Mouse (Mus musculus): ENCODE results near the gene Ccdc185.

Ccdc185 gene

DNA sequence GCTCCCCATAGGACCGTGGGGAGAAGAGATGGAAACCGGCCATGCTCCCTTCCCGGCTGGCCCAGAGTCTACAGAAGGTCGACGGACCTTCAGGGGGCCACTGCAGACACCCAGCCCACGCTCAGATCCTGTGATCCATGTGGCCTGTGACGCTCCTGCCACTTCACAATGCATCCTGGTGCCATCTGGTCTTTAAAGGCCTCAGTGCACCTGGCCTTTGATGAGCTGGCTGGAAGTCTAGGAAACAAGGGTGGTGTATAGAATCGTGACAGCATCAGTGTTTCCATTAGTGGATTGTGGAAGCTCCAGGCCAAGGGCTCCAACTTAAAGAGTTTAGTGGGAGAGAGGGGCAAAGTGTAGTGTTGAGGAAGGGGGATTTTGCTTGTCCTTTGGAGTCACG is at the start of gene Ccdc185:
Ccdc185 (minus strand) TSS at position 101 of the 400 bp plus-strand sequence.
- no peak for DNase-seq (ENCODE audit: low spot score in 2 of 2)

DNA sequence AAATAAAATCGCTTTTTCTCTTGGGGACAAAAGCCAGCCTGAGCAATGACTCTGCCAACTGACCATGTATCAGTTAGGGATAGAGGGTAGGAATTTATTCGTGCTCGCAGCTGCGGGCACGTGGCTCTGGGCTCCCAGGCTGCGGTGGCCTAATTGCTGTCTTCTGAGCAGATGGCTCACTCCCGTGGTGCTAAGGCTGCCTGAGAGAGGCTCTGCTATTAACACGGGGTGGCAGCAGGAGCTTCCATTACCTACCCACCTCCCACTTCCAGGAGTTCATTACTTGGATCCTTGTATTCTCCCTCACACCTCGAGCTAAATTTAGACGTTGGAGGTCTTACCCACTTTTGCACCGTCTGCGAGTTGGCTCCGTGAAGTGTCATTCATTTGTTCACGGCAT is 48.1 kb upstream of the Ccdc185 start:
- DNase-seq (ENCODE audit: low spot score in 2 of 2), result no peak

DNA sequence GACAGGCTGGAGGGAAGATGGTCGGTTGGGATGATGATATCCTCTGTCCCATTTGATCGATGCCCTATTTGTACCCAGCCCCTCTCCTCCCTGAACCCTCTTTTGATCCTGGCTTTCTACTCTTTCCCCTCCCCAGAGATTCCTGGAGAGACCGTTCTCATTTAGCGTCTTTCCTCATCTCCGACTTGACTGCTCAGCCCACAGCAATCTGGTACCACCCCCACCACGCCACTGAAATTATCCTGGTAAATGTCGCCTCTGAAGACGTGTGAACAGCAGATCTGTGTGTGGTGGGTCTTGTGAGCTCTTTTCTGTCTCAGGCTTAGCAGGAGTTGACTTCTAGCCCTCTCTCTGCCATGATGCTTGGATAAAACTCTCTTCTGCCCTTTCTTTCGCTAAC is 45.6 kb upstream of the Ccdc185 start:
- no peak for DNase-seq (ENCODE audit: low spot score in 2 of 2)

DNA sequence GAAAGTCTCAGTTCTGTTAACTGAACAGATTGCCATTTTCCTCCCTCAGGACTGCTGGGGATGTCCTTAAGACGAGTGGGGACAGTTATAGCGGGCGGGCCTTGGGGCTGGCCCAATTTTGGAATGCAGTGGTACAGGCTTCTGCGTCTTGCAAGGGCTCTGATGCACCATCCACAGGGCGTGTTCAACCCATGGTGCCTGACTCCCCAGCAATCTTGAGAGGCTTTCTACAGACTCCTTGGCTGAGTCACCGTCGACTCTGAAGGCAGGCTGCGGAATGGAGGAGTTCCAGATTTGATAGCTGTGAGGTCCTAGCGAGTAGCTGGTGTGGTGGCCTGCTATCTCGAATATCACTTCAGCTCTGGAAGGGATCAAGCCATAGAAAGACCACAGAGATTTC is 45.2 kb upstream of the Ccdc185 start:
- DNase-seq (ENCODE audit: low spot score in 2 of 2), result no peak

DNA sequence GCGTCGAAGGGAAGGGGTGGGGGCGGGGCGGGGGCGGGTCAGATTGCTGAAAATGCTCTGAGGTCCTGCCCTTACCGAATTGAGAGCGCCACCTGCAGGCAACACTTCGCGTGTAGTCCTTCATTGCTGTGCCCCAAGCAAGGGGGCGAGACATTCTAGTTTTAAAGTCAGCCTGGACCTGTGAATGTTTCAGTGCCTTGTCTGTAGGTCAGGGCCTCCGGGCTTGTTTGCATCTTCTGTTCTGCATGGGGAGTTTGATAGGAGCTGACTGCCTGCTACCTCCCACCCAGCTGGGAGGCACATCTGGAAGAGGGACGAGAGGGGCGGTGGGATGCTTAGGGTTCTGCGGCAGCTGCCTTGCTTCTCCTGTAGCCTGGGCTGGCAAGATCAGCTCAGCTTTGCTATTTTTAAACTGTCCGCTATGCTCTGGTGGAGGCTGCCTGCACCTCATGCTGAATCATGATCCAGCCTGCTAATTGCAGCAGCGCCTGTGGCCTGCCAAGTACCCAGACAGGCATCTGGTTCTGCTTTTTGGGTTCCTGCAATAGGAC is 43.6 kb upstream of the Ccdc185 start:
- peak; percentile 20 to 52 for DNase-seq (ENCODE audit: low spot score in 2 of 2)

DNA sequence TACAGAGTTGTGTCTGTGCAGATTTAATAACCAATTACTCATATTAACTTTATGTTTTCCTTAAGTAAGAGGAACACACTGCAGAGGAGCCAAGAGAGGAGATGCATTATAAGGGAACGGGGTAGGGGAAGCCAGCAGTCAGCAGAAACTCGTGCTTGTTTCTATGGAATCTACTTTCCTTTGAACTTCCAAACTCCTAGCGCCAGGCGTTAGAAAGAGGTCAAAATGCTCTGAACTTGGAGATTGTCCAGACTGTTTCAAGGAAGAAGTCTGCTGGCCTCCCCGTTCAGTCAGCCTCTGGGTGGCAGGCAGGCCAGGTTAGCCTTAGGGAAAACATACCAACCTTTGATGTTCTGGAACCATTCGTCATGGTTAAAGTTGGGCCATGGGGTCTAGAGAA is 39.9 kb upstream of the Ccdc185 start:
- no peak for DNase-seq (ENCODE audit: low spot score in 2 of 2)

DNA sequence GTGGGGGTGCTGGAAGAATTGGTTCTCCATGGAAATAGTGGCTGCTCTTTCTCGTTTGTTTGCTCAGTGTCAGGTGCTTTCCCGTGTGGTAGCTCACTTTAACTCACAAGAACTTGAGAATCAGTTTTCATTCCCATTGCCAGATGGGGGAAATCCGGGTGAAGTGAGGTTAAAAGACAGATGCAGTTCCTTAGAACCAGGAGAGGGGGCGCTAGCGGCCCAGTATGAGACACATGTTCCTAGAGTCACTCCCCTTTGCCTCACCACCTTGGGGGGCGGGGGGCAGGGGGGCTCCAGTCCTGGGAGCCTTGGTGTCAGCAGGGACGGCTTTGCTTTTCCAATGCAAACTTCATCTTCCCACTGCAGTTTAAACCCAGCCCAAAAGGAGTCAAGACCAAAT is 38.0 kb upstream of the Ccdc185 start:
- DNase-seq (ENCODE audit: low spot score in 2 of 2), result no peak

DNA sequence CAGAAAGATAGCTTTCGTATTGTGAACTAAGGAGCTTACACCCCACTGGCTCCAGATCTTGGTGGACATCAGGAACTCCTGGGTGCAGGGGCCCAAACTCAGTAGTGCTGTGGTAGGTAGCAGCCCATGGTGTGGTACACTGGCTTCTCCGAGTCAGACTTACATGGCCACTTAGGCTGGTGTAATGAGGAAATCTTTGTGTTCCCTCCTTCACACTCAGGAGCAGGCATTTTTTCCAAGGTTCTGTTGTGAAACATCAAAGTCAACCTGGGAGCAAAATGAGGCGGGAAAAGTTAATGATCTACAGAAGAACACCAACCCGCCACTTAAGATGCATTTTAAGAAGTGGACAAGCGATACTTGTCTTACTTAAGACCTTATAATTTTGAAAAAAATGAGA is 36.5 kb upstream of the Ccdc185 start:
- DNase-seq (ENCODE audit: low spot score in 2 of 2), result no peak

DNA sequence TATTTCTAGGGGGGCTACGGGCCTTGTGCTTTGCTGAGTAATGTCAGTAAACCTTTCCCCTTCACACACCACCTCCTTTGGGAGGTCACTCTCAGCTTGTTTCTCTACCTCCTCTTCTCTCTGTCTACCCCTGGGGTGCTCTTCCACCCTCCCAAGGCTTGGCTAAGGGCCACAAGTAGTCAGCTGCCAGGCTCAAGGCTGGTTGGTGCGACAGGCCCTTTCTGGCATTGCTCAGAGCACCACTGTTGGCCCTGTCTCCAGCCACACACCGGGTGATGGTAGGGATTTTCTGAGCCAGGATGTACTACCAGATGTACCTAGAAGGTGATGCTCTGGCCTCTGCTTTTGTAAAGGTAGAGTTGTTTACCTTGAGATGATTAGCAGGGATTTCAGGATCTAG is 35.8 kb upstream of the Ccdc185 start:
- no peak for DNase-seq (ENCODE audit: low spot score in 2 of 2)

DNA sequence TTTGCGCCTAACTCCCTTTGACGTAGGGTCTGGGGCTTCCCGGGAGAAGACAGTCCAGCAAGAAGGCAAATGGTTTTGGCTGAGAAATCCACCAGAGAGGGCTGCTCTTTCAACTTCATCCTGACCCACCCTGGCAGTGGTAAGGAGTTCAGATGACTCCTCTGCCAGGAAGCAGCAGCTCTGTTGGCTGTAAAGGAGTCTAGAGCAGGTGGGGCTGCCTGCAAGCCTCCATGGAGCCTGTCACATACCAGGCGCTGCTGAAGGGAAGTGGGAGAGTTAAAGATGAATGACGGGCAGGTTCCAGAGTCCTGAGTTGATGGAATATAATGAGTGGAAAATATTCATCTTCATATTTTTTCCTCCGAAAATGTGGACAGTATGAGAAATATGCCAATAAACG is 34.8 kb upstream of the Ccdc185 start:
- DNase-seq (ENCODE audit: low spot score in 2 of 2), result no peak

DNA sequence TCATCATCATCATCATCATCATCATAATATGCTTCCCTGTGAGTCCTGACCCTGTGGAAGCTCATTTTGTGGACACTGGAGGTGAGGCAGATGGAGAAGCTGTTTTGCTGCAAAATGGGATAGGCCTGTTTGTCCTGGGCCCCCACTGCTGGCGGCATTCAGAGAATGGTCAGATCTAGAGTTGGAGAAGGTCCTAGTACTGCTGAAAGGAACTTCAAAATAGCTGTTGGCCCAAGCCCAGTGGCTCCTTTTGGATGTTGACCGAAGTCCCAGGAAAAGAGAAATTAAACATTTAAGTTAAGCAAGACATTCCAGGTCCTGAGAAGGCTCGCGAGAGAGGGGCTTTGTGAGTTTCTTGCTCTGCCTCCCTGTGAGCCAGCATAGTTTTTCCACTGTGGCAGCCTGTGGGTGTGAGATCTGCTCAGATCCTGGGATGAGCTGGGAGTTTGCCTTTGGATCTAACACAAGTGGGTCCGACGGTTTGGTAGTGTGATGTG is 30.1 kb upstream of the Ccdc185 start:
- DNase-seq (ENCODE audit: low spot score in 2 of 2), result no peak

DNA sequence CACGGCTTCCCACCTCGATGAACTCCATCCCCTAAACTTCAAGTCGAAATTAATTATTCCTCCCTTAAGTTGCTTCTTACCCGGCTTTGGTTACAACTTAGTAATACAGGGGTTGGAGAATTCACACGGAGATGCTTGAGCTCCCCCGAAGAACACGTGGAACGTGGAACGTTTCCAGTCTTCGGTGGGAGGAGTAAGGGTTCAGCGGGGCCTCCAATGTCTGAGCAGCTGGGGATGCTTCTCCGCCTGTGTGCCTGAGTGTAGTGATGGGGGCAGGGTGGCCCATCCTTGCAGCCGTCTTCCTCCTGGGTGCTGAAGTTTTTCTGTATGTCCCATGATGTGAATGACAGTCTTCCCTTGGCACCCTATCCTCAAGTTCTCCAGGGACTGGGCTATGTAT is 29.2 kb upstream of the Ccdc185 start:
- no peak for DNase-seq (ENCODE audit: low spot score in 2 of 2)

DNA sequence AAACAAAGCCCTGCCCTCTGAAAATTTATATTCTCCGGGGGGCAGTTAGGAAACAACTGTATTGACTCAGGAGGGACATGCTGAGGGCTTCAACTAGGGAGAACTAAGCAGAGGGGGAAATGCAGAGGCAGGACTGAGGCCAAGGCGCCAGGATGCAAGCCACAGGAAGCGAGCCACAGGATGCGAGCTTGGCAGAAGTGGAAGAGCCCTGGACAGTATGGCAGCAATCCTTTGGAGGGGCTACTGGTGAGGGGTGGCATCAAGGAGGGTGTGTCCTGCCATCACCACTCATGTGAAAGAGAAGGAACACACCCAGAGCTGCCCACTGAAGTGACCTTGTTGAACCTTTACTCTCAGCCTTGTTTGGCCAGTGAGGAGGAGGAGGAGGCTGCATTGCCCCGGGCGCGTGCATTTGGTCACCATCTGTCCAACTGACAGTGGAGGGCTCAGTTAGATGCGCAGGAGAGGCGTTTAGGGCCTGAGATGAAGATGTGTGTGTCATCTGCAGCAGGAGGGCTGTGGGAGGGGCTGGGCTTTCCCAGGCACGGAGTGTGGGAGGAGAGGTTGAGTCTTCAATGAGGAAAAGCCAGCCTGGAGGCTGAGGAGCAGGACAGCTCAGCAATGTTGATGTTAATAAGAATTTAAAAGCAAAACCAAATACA is 27.9 kb upstream of the Ccdc185 start:
- DNase-seq (ENCODE audit: low spot score in 2 of 2), result no peak

DNA sequence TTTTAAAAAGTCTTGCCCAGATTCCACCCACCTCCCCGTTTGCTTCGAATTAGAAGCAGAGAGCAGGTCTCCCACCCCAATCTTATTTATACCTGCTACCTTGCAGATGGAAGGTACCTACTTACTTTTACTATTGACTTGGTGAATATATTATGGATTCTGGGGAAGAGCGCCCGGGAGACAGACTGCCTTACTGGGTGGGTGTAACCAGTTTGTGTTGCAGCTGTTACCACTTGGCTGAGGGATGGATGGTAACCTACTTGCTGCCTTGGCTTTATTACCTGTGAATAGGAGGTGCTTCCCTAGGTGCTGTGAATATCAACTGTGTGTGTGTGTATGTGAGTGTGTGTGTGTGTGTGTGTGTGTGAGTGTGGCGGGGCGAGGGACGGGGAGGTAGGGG is 26.6 kb upstream of the Ccdc185 start:
- DNase-seq (ENCODE audit: low spot score in 2 of 2), result no peak

DNA sequence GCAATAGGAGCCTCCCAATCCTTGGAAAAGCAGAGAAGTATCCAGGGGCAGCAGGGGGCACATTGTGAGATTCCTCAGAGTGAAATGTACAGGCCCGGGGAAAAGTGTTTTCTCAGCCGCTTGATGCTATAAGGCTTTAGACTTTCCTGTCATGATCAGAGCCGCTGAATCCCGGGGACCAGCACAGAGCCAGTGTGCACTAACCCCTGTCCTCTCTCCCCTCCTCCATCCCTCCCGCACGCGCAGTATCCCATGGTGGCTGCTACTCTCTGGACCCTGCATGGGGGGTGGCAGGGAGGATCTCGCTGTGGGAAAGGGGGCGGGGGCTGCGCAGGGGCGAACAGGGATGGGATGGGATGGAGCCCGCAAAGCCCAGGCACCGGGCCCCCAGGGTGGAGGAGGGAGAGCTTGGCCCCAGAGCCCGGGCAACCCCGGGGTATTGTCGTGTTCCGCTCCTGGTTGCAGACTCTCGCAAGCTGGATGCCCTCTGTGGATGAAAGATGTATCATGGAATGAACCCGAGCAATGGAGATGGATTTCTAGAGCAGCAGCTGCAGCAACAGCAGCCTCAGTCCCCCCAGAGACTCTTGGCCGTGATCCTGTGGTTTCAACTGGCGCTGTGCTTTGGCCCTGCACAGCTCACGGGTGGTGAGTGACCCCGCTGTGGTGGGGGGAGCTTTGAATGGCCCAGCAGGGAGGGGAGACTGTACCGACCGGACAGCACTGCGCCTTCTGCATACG is 15.7 kb upstream of the Ccdc185 start:
- DNase-seq (ENCODE audit: low spot score in 2 of 2), result no peak

DNA sequence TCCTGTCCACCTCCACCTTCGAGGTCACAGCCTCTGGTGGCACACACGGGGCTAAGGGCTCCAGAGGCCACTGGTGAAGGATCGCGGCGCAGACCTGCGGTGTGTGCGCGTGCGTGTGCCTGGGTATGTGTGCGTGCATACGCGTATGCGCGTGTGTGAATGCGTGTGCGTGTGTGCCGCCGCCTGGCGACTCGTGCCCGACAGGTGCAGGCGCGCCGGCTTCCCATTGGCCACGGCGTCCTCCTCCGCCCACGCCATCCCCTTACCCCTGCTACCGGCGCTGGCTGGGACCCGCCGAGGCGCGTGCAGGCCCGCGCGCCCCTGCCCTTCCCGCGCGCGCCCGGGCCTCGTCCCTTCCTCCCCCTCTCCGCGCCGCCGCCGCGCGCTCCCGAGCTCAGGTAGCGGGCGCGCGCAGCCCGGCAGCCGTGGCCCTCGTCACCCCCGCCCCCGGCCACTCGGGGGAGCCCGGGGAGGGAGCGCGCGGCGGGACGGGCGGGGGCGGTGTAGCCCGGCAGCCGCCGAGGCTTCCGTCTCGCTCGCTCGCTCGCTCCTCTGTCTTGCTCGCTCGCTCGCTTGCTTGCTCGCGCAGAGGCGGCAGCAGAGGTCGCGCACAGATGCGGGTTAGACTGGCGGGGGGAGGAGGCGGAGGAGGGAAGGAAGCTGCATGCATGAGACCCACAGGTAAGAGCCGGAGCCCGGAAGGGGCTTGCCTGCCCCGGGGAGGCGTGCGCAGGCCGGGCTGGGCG is 14.9 kb upstream of the Ccdc185 start, which contains the start of gene Susd4:
Susd4 (plus strand) TSS at position 145 of the 746 bp plus-strand sequence.
- DNase-seq (ENCODE audit: low spot score in 2 of 2), result peak; percentile 25 to 33

DNA sequence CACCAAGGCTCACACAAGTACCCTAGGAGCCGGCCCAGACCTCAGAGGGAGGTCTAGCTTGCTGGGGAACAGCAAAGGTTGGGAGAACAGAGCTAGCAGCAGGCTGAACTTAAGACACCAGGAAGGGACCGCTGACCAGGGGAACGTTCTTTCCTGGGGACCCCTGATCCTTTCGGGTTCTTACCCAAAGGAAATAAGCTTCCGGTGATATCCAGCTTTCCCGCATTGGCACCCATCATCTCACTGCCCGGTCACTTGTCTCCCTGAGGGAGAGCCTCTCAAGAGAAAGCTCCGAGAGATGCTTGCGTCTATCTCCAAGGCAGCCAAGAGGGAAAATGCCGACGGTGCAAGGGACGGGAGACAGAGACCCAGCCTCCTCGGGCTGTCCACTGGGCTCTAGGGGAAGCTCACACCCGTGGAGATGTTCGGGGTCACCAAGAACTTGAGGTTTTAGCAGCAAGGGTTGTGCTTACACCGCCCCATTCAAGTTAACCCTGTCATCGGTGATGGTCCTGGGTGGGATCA is 14.3 kb upstream of the Ccdc185 start:
- DNase-seq (ENCODE audit: low spot score in 2 of 2), result no peak

DNA sequence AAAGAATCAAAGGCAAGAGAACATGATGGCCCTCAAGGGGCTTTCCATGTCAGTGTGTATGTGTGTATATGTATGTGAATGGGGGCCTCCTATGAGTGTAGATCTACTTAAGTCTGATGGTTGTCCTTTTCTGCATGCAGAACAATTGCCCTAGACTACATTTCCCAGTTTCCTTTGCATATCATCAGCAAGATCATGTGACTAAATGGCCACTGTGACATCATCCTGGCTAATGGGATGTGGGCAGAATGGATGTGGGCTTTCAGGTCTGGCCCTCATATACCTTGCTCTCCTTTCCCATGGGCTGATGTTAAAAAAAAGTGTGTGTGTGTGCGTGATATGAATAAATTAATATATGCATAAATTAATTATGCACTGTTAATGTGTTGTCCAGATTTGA is 9.8 kb upstream of the Ccdc185 start:
- DNase-seq (ENCODE audit: low spot score in 2 of 2), result no peak

DNA sequence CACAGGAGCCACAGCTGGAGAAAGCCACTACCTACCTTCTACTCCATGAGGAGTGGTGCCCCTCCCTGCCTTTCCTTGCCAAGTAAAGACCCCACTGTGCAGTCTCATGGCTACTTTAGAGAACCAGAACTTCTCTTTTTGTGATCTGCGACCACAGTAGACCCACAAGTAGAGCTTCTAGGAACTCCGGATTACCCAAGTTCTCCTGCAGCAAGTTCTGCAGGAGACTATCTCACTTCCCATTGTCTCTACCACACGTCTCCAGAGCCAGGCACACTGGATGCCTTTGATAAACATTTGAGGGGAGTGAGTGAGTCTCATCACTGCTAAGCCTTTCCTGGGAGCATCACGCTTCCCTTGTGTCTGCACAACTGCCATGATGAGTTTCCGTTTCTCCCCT is 5.9 kb upstream of the Ccdc185 start:
- no peak for DNase-seq (ENCODE audit: low spot score in 2 of 2)

DNA sequence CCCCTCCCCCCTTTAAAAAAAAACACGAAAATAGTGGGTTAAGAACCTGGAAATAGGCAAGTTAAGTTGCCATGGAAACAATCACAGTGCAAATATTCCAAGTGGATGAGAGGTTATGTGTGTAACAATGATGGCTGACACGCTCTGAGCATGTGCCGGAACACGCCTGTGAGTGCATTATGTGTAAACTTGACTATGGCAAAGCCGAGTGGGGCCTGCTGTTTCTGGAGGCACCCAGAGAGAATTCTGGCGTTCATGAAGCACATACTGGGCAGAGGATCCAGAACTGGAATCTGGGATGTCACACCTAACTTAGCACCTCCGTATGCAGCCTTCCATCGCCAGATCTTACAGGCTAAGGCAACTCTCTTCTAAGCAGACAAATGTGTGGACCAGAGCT is 4.7 kb upstream of the Ccdc185 start:
- DNase-seq (ENCODE audit: low spot score in 2 of 2), result no peak

DNA sequence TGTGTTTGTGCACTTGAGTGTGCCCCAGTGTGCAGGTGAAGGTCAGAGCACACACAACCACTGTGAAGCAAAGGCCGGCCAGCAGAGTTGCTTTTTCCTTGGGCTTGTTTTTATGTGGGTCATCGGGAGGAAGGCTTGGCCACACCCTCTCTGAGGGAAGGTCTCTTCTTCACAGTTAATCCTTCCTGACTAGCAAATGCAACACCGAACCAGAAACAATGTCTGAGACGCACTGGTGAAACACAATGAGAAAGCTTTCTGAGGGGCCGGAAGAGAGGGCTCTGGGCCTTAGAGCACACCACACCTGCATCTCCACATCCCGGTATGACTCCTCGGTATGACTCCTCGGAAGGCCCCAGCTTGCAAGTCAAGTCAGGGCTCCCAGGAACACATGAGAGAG is 2.3 kb upstream of the Ccdc185 start:
- no peak for DNase-seq (ENCODE audit: low spot score in 2 of 2)

DNA sequence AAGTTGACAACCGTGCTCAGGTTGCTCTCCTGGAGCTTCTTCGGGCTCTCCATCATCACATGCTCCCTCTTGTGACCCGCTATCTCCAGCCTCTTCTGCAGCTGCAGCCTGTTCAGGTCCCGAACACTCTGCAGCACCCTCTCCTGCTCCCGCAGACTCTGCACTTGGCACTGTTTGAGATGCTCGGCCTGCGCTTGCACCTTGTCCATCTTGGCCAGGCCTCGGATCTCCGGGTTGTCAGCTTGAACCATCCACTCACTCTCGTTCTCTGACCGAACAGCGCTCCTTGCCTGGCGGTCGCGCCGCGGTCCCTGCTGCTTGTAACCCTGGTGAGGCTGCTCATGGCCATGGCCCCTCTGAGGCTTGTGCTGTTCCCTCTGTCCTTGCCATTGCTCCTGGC is 1.1 kb downstream of the Ccdc185 start:
- DNase-seq (ENCODE audit: low spot score in 2 of 2), result no peak
